Mouse (Mus musculus) cerebellum, adult 2 months (tissue): ENCODE measurements at regions not wholly inside any gene's neighbourhood (a gene's known extent, or its start where the extent isn't known, plus 50 kb on each side); places are given as distances from the start of the nearest gene placed in this dataset.

Source experiments
- CTCF ChIP-seq: fragments of 200-500 bp; IDR thresholded peaks from 2 replicates; pipeline ENCODE4 v1.5.1; 2011; ENCODE audit warnings: low read depth, mild to moderate bottlenecking, control low read depth, low read length, moderate library complexity, borderline replicate concordance; ENCODE audit not compliant: insufficient read depth
- POLR2A ChIP-seq: fragments of 200-500 bp; IDR thresholded peaks from 2 replicates; pipeline ENCODE4 v1.6.1; 2011; ENCODE audit warnings: low read length, control low read depth, borderline replicate concordance; ENCODE audit not compliant: insufficient read depth

- TF ChIP-seq CTCF (no peak), POLR2A (no peak)
Measured at GRCm38 (mm10) chr14:72816847-72817246, 107.0 kb upstream of the Fndc3a start.
